Mouse (Mus musculus): ENCODE measurements around the gene Ophn1. TPM values are rescaled to one million over a fixed set of nuclear protein-coding genes. Genes with fewer than 3 reads are reported as not detected.

Ophn1 gene
- polyA plus RNA-seq, 1 experiment from 2014 or later: 33.1 TPM

GRCm38 (mm10) chrX:98872064-98872463 lies 18.8 kb downstream of the Ophn1 start:
- H3K4me3 ChIP-seq (ENCODE audit: inconsistent target): no peak overlapping the region
- WGBS (ENCODE audit: missing documents): 100% methylated on average over 1 of the region's 1 CpGs
- no peak overlapping the region for H3K27ac ChIP-seq
- H3K79me2 ChIP-seq (ENCODE audit: inconsistent target): peaks cover 30% of the 10 kb centered on the region; the same call in 1 of the 2 replicates
- H3K36me3 ChIP-seq (ENCODE audit: inconsistent target): no peaks in the 10 kb centered on the region

DNA sequence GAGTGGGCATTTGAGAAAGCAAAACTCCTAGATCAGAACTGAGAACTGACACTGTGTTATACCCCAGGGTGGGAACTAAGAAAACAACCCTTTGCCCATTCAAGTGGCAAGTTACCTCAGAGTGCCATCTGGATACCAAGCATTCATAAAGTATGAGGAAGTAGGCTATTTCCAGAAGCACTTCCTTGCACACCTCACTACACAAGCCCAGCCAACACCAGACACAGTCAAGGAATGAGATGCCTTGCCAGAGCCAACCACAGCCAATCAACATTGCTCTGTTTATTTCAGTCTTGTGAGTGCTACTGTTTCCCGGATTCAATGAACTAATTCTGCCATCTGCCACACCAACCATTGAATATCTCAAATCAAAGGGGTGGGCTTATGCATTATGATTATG lies 20.3 kb downstream of the Ophn1 start:
- Histone ChIP-seq H3K4me3 (ENCODE audit: inconsistent target) (no peak overlapping the region), H3K36me3 (ENCODE audit: inconsistent target) (no peaks in the 10 kb centered on the region), H3K79me2 (ENCODE audit: inconsistent target) (peaks cover 39% of the 10 kb centered on the region; the same call in 1 of the 2 replicates), H3K27ac (no peak overlapping the region)
- WGBS (ENCODE audit: missing documents): 60% methylated on average over 1 of the region's 1 CpGs

GRCm38 (mm10) chrX:98869735-98870134 lies 21.1 kb downstream of the Ophn1 start:
- H3K36me3 ChIP-seq (ENCODE audit: inconsistent target): no peaks in the 10 kb centered on the region
- WGBS (ENCODE audit: missing documents): 25% methylated on average over 2 of the region's 2 CpGs
- H3K27ac ChIP-seq: peak overlapping the region; percentile 62; the same call in 1 of the 2 replicates
- H3K4me3 ChIP-seq (ENCODE audit: inconsistent target): no peak overlapping the region
- H3K79me2 ChIP-seq (ENCODE audit: inconsistent target): peaks cover 41% of the 10 kb centered on the region; the same call in 1 of the 2 replicates

- peak overlapping the region; percentile 62; the same call in 1 of the 2 replicates for H3K27ac ChIP-seq
- H3K36me3 ChIP-seq (ENCODE audit: inconsistent target): no peaks in the 10 kb centered on the region
- peaks cover 41% of the 10 kb centered on the region; the same call in 1 of the 2 replicates for H3K79me2 ChIP-seq (ENCODE audit: inconsistent target)
- no peak overlapping the region for H3K4me3 ChIP-seq (ENCODE audit: inconsistent target)
- 55% methylated on average over 4 of the region's 5 CpGs for WGBS (ENCODE audit: missing documents)
These were observed 21.7 kb downstream of the Ophn1 start for GRCm38 (mm10) chrX:98869165-98869564.

DNA sequence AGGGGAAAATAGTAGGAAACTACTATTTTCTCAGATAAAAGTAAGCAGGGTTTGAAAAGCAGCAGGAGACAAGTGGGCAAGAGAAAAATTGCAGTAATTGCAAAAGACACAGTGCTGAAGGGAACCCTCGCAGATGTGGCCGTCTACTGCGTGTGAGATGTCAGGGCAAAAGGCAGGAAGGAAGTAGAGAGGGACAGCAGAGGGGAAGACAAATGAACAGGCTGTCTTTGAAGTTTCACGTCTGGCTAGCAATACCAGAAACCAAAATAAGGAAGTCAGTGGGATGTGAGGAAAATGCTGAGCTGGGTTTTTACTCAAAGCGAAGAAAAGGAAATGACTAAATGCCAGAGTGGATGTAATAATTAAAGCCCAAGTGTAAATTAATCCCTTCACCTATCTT lies 30.7 kb downstream of the Ophn1 start:
- H3K36me3 ChIP-seq (ENCODE audit: inconsistent target): no peaks in the 10 kb centered on the region
- peak overlapping the region; percentile 70 for H3K27ac ChIP-seq
- WGBS (ENCODE audit: missing documents): 15% methylated on average over 4 of the region's 5 CpGs
- no peak overlapping the region for H3K4me3 ChIP-seq (ENCODE audit: inconsistent target)
- H3K79me2 ChIP-seq (ENCODE audit: inconsistent target): peaks cover 23% of the 10 kb centered on the region; the same call in 1 of the 2 replicates

GRCm38 (mm10) chrX:98856046-98856445 lies 34.8 kb downstream of the Ophn1 start:
- Histone ChIP-seq H3K4me3 (ENCODE audit: inconsistent target) (no peak overlapping the region), H3K79me2 (ENCODE audit: inconsistent target) (peaks cover 15% of the 10 kb centered on the region; the same call in 1 of the 2 replicates), H3K27ac (no peak overlapping the region), H3K36me3 (ENCODE audit: inconsistent target) (no peaks in the 10 kb centered on the region)
- WGBS (ENCODE audit: missing documents): 89% methylated on average over 2 of the region's 2 CpGs

DNA sequence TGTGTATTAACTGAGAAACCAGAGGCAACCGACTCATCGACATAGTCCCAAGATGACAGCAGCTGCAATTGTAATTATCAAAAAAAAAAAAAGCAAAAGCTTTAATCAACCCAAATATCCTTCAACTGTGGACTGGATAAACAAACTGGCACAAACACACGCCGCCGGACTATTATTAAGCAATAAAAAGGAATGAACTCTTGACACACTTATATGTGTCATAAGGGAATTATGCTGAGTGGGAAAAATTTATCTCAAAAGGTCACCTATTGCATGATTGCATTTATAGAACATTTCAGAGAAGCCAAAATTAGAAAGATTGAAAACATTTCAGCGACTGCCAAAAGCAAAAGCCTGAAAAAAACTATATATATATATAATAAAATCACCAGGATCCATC lies 40.0 kb downstream of the Ophn1 start:
- H3K4me3 ChIP-seq (ENCODE audit: inconsistent target): no peak overlapping the region
- peaks cover 13% of the 10 kb centered on the region; the same call in 1 of the 2 replicates for H3K79me2 ChIP-seq (ENCODE audit: inconsistent target)
- H3K36me3 ChIP-seq (ENCODE audit: inconsistent target): no peaks in the 10 kb centered on the region
- WGBS (ENCODE audit: missing documents): 100% methylated on average over 5 of the region's 6 CpGs
- H3K27ac ChIP-seq: no peak overlapping the region

DNA sequence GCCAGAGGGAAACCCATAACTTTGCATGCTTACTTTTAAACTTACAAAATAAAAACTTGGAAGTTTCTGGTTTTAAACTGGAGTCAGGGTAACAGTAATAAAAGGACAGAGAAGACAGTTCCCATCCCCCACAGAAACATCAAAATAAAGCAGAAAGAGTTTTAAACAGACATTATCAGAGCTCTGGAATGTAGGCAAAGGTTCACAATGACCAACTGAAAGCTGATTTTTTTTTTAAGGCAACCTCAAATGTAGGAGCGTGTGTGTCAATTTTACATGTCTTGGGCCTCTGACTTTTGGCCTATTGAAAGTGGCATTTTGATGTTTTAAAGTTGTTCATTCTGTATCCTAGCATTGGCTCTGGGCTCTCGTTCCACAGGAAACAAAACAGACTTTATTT lies 49.2 kb downstream of the Ophn1 start:
- H3K27ac ChIP-seq: no peak overlapping the region
- H3K36me3 ChIP-seq (ENCODE audit: inconsistent target): no peaks in the 10 kb centered on the region
- WGBS (ENCODE audit: missing documents): 95% methylated on average over 2 of the region's 2 CpGs
- H3K4me3 ChIP-seq (ENCODE audit: inconsistent target): no peak overlapping the region
- no peaks in the 10 kb centered on the region; the same call in 1 of the 2 replicates for H3K79me2 ChIP-seq (ENCODE audit: inconsistent target)

DNA sequence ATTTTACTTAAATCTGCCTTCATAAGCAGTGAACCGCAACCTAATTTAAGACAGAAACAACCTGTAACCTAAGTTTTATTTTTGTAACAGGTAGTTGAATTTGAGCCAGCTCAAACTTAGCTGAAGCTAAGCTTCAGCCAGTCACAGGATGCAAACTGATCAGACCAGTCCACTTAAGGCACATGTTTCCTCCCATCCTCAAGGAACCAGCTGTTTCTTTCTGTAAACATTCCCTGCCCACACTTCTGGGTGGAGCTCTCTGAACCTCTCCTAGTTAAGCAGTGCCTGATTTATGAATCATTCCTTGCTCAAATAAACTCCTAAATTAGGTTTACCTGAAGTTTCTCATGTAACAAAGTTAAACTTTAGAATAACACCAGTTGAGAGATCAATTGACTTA lies 54.8 kb downstream of the Ophn1 start:
- Histone ChIP-seq H3K27ac (no peak overlapping the region), H3K36me3 (ENCODE audit: inconsistent target) (no peaks in the 10 kb centered on the region), H3K79me2 (ENCODE audit: inconsistent target) (no peaks in the 10 kb centered on the region; the same call in 1 of the 2 replicates), H3K4me3 (ENCODE audit: inconsistent target) (no peak overlapping the region)
- WGBS (ENCODE audit: missing documents): 91% methylated on average over 1 of the region's 1 CpGs

- H3K4me3 ChIP-seq (ENCODE audit: inconsistent target): no peak overlapping the region
- H3K36me3 ChIP-seq (ENCODE audit: inconsistent target): no peaks in the 10 kb centered on the region
- H3K79me2 ChIP-seq (ENCODE audit: inconsistent target): no peaks in the 10 kb centered on the region
- no peak overlapping the region for H3K27ac ChIP-seq
These were observed 87.0 kb downstream of the Ophn1 start for GRCm38 (mm10) chrX:98803813-98804212.

- H3K36me3 ChIP-seq (ENCODE audit: inconsistent target): no peaks in the 10 kb centered on the region
- 31% methylated on average over 4 of the region's 4 CpGs for WGBS (ENCODE audit: missing documents)
- H3K4me3 ChIP-seq (ENCODE audit: inconsistent target): no peak overlapping the region
- H3K79me2 ChIP-seq (ENCODE audit: inconsistent target): no peaks in the 10 kb centered on the region
- no peak overlapping the region for H3K27ac ChIP-seq
These were observed 116.4 kb downstream of the Ophn1 start for GRCm38 (mm10) chrX:98774247-98774950.

GRCm38 (mm10) chrX:98755089-98755488 lies 135.7 kb downstream of the Ophn1 start:
- no peaks in the 10 kb centered on the region for H3K36me3 ChIP-seq (ENCODE audit: inconsistent target)
- no peak overlapping the region for H3K4me3 ChIP-seq (ENCODE audit: inconsistent target)
- H3K27ac ChIP-seq: no peak overlapping the region
- no peaks in the 10 kb centered on the region for H3K79me2 ChIP-seq (ENCODE audit: inconsistent target)
- WGBS (ENCODE audit: missing documents): 75% methylated on average over 2 of the region's 2 CpGs

GRCm38 (mm10) chrX:98751279-98751817 lies 139.5 kb downstream of the Ophn1 start:
- H3K27ac ChIP-seq: no peak overlapping the region
- H3K4me3 ChIP-seq (ENCODE audit: inconsistent target): no peak overlapping the region
- H3K36me3 ChIP-seq (ENCODE audit: inconsistent target): no peaks in the 10 kb centered on the region
- WGBS (ENCODE audit: missing documents): 91% methylated on average over 1 of the region's 1 CpGs
- no peaks in the 10 kb centered on the region for H3K79me2 ChIP-seq (ENCODE audit: inconsistent target)

DNA sequence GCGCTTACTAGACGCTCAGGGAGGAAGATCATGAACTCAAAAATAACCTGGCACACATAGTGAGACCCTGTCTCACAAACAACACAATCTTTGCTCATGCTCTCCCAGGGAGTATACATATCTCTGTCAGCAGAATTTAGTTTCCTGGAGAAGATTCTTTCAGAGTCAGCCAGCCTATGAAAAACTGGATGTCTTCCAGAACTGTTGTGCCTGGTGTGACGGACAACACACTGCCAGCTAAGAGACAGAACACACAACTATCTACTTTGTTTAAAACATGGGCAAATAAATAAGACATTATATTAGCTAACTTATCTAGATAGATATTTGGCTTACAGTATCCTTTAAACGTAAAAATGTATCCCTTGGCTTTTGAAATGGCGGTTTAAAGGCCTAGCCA lies 154.1 kb downstream of the Ophn1 start:
- 93% methylated on average over 4 of the region's 5 CpGs for WGBS (ENCODE audit: missing documents)
- Histone ChIP-seq H3K27ac (no peak overlapping the region), H3K79me2 (ENCODE audit: inconsistent target) (no peaks in the 10 kb centered on the region), H3K4me3 (ENCODE audit: inconsistent target) (no peak overlapping the region), H3K36me3 (ENCODE audit: inconsistent target) (no peaks in the 10 kb centered on the region)

GRCm38 (mm10) chrX:98722991-98723390 lies 167.8 kb downstream of the Ophn1 start:
- Histone ChIP-seq H3K4me3 (ENCODE audit: inconsistent target) (no peak overlapping the region), H3K27ac (no peak overlapping the region), H3K36me3 (ENCODE audit: inconsistent target) (no peaks in the 10 kb centered on the region), H3K79me2 (ENCODE audit: inconsistent target) (no peaks in the 10 kb centered on the region)
- WGBS (ENCODE audit: missing documents): 93% methylated on average over 7 of the region's 10 CpGs

Data from macrophage (primary cell).